Mouse (Mus musculus): Measurements from ENCODE around the gene Slc6a15.

GRCm38 (mm10) chr10:103339928-103340327 lies 27.7 kb upstream of the Slc6a15 start:
- TF ChIP-seq MAX (IDR thresholded peaks at IDR 0.05) (no peak), USF1 (IDR thresholded peaks at IDR 0.05; ENCODE audit: low read depth) (no peak), CTCF (IDR thresholded peaks at IDR 0.05; ENCODE audit: control insufficient read depth, insufficient read depth, insufficient read length) (no peak), FOSL1 (IDR thresholded peaks at IDR 0.05; ENCODE audit: insufficient read depth, low read length, poor library complexity, severe bottlenecking) (no peak), MYOG (IDR thresholded peaks at IDR 0.05; ENCODE audit: control insufficient read depth, extremely low read depth, insufficient read length) (no peak), CEBPB (IDR thresholded peaks at IDR 0.05; ENCODE audit: low read depth) (no peak)

Data from C2C12 (cell line).